Mouse (Mus musculus) liver, embryonic 13.5 days (tissue): Measurements from ENCODE around the gene Cc2d2b. TPM values are rescaled to one million over a fixed set of nuclear protein-coding genes. Genes with fewer than 3 reads are reported as not detected.

ENCODE experiments used
- polyA plus RNA-seq: library from polyadenylated mRNA; unstranded; fragments of >200 nt; fragmentation: Nextera tagmentation; extraction: Ambion mirVana; gene quantifications from 2 replicates; pipeline ENCODE4 v1.2.1, GENCODE M21; 2015

Gene Cc2d2b
- polyA plus RNA-seq, 1 experiment from 2014 or later, result 1.3 TPM

Other genes starting within 250 kb of the Cc2d2b start
- gene Sorbs1, start 235.0 kb upstream of the Cc2d2b start, polyA plus RNA-seq, result 28.8 and 37.4 TPM in 2 replicates
- gene Aldh18a1, start 160.3 kb upstream of the Cc2d2b start, polyA plus RNA-seq, result 42.9 and 51.0 TPM in 2 replicates
- gene Tctn3, start 136.5 kb upstream of the Cc2d2b start, polyA plus RNA-seq, result 1.9 and 2.6 TPM in 2 replicates
- 2.6 and 3.3 TPM in 2 replicates for gene Entpd1, start 136.4 kb upstream of the Cc2d2b start, polyA plus RNA-seq
- gene Ccnj, start 82.5 kb downstream of the Cc2d2b start, polyA plus RNA-seq, result 4.5 and 5.2 TPM in 2 replicates
- 3.3 and 4.8 TPM in 2 replicates for gene Zfp518a, start 146.0 kb downstream of the Cc2d2b start, polyA plus RNA-seq
- gene Blnk, start 245.8 kb downstream of the Cc2d2b start, polyA plus RNA-seq, result 0.48 and 0.65 TPM in 2 replicates